Mouse (Mus musculus): ENCODE results near the gene Tmem106c. TPM values are rescaled to one million over a fixed set of nuclear protein-coding genes. Genes with fewer than 3 reads are reported as not detected.

Tmem106c gene
- polyA plus RNA-seq (2015; fragmentation: Nextera tagmentation; extraction: Ambion mirVana): 39.3 and 44.4 TPM in 2 replicates

- Histone ChIP-seq H3K4me1 (replicated peaks) (peaks cover 5% of the 10 kb centered on the region), H3K27ac (peak within 1 kb of the TSS; percentile 62), H3K9me3 (no peaks in the 10 kb centered on the region), H3K36me3 (no peaks in the 10 kb centered on the region), H3K27me3 (replicated peaks) (no peaks in the 10 kb centered on the region), H3K9ac (peak within 1 kb of the TSS; percentile 66), H3K4me2 (replicated peaks) (peak within 1 kb of the TSS; percentile 89), H3K4me3 (replicated peaks) (peak within 1 kb of the TSS; percentile 65)
- under 1% methylated on average over 66 of the region's 67 CpGs for WGBS
- ATAC-seq: peak; percentile 96
Observed at GRCm38 (mm10) chr15:97963989-97964835, at the start of gene Tmem106c. Gene Tmem106c, plus strand, starts transcription at chr15:97964200.

- H3K4me1 ChIP-seq (replicated peaks): peaks cover 8% of the 10 kb centered on the region
- H3K36me3 ChIP-seq: no peaks in the 10 kb centered on the region
- H3K9me3 ChIP-seq: no peaks in the 10 kb centered on the region
- H3K27me3 ChIP-seq (replicated peaks): no peaks in the 10 kb centered on the region
- no peak overlapping the region for H3K9ac ChIP-seq
- peak overlapping the region; percentile 35 for H3K4me2 ChIP-seq (replicated peaks)
- no peak overlapping the region for H3K27ac ChIP-seq
- 8% methylated on average over 9 of the region's 9 CpGs for WGBS
- 0 out of 2 replicates have a peak, but pooled peaks have one; percentile 53 for ATAC-seq
- H3K4me3 ChIP-seq (replicated peaks): no peak overlapping the region
Observed at GRCm38 (mm10) chr15:97914331-97914747, 49.7 kb upstream of the Tmem106c start.

- Histone ChIP-seq H3K4me3 (replicated peaks) (no peak overlapping the region), H3K4me2 (replicated peaks) (no peak overlapping the region), H3K27ac (no peak overlapping the region), H3K4me1 (replicated peaks) (peaks cover 8% of the 10 kb centered on the region), H3K9ac (no peak overlapping the region), H3K27me3 (replicated peaks) (no peaks in the 10 kb centered on the region), H3K9me3 (no peaks in the 10 kb centered on the region), H3K36me3 (no peaks in the 10 kb centered on the region)
- ATAC-seq: no peak
- WGBS: 67% methylated on average over 9 of the region's 9 CpGs
Observed at GRCm38 (mm10) chr15:97917994-97918393, 46.0 kb upstream of the Tmem106c start.

- no peak for ATAC-seq
- 89% methylated on average over 7 of the region's 7 CpGs for WGBS
- H3K9ac ChIP-seq: no peak overlapping the region
Observed at GRCm38 (mm10) chr15:97919217-97919616, 44.8 kb upstream of the Tmem106c start.

GRCm38 (mm10) chr15:97920306-97920705, 43.7 kb upstream of the Tmem106c start:
- Histone ChIP-seq H3K36me3 (no peaks in the 10 kb centered on the region), H3K27ac (no peak overlapping the region), H3K4me3 (replicated peaks) (no peak overlapping the region), H3K9ac (no peak overlapping the region), H3K27me3 (replicated peaks) (no peaks in the 10 kb centered on the region), H3K4me1 (replicated peaks) (no peaks in the 10 kb centered on the region), H3K9me3 (no peaks in the 10 kb centered on the region), H3K4me2 (replicated peaks) (no peak overlapping the region)
- WGBS: 42% methylated on average over 5 of the region's 5 CpGs
- no peak for ATAC-seq

More at GRCm38 (mm10) chr15:97919217-97919616, 44.8 kb upstream of the Tmem106c start:
- Histone ChIP-seq H3K4me1 (replicated peaks) (peaks cover 7% of the 10 kb centered on the region), H3K27me3 (replicated peaks) (no peaks in the 10 kb centered on the region), H3K9me3 (no peaks in the 10 kb centered on the region), H3K36me3 (no peaks in the 10 kb centered on the region), H3K4me2 (replicated peaks) (no peak overlapping the region), H3K4me3 (replicated peaks) (no peak overlapping the region), H3K27ac (no peak overlapping the region)

- no peaks in the 10 kb centered on the region for H3K4me1 ChIP-seq (replicated peaks)
- H3K4me3 ChIP-seq (replicated peaks): no peak overlapping the region
- H3K9ac ChIP-seq: no peak overlapping the region
- H3K27me3 ChIP-seq (replicated peaks): no peaks in the 10 kb centered on the region
- no peak overlapping the region for H3K4me2 ChIP-seq (replicated peaks)
- no peaks in the 10 kb centered on the region for H3K36me3 ChIP-seq
- no peak for ATAC-seq
- no peak overlapping the region for H3K27ac ChIP-seq
- H3K9me3 ChIP-seq: no peaks in the 10 kb centered on the region
- WGBS: 85% methylated on average over 9 of the region's 9 CpGs
Observed at GRCm38 (mm10) chr15:97921796-97922195, 42.2 kb upstream of the Tmem106c start.

GRCm38 (mm10) chr15:97922421-97922820, 41.6 kb upstream of the Tmem106c start:
- no peak overlapping the region for H3K27ac ChIP-seq
- H3K4me1 ChIP-seq (replicated peaks): peaks cover under 1% of the 10 kb centered on the region; the same call in 1 of the 2 replicates
- H3K9ac ChIP-seq: no peak overlapping the region
- H3K4me2 ChIP-seq (replicated peaks): no peak overlapping the region
- no peak for ATAC-seq
- no peaks in the 10 kb centered on the region for H3K36me3 ChIP-seq
- no peaks in the 10 kb centered on the region for H3K27me3 ChIP-seq (replicated peaks)
- WGBS: 86% methylated on average over 2 of the region's 2 CpGs
- no peaks in the 10 kb centered on the region for H3K9me3 ChIP-seq
- H3K4me3 ChIP-seq (replicated peaks): no peak overlapping the region

- ATAC-seq: peak; percentile 44
- Histone ChIP-seq H3K27ac (no peak overlapping the region), H3K4me3 (replicated peaks) (no peak overlapping the region), H3K27me3 (replicated peaks) (no peaks in the 10 kb centered on the region), H3K36me3 (no peaks in the 10 kb centered on the region), H3K9ac (no peak overlapping the region), H3K4me2 (replicated peaks) (no peak overlapping the region), H3K9me3 (no peaks in the 10 kb centered on the region), H3K4me1 (replicated peaks) (peaks cover 8% of the 10 kb centered on the region; the same call in 1 of the 2 replicates)
- WGBS: 48% methylated on average over 4 of the region's 4 CpGs
Observed at GRCm38 (mm10) chr15:97927018-97927417, 37.0 kb upstream of the Tmem106c start.

GRCm38 (mm10) chr15:97927821-97928220, 36.2 kb upstream of the Tmem106c start:
- H3K4me2 ChIP-seq (replicated peaks): no peak overlapping the region
- no peaks in the 10 kb centered on the region for H3K36me3 ChIP-seq
- H3K9ac ChIP-seq: no peak overlapping the region
- no peak overlapping the region for H3K4me3 ChIP-seq (replicated peaks)
- no peak for ATAC-seq
- H3K27me3 ChIP-seq (replicated peaks): no peaks in the 10 kb centered on the region
- no peak overlapping the region for H3K27ac ChIP-seq
- H3K9me3 ChIP-seq: no peaks in the 10 kb centered on the region
- H3K4me1 ChIP-seq (replicated peaks): peaks cover 8% of the 10 kb centered on the region; the same call in 1 of the 2 replicates
- WGBS: 51% methylated on average over 6 of the region's 6 CpGs

GRCm38 (mm10) chr15:97929259-97929824, 34.7 kb upstream of the Tmem106c start:
- H3K27ac ChIP-seq: peak overlapping the region; percentile 2; the same call in 1 of the 2 replicates
- no peaks in the 10 kb centered on the region for H3K9me3 ChIP-seq
- H3K4me3 ChIP-seq (replicated peaks): no peak overlapping the region
- no peak overlapping the region for H3K9ac ChIP-seq
- H3K27me3 ChIP-seq (replicated peaks): no peaks in the 10 kb centered on the region
- WGBS: 39% methylated on average over 13 of the region's 13 CpGs
- peaks cover 8% of the 10 kb centered on the region; the same call in 1 of the 2 replicates for H3K4me1 ChIP-seq (replicated peaks)
- no peaks in the 10 kb centered on the region for H3K36me3 ChIP-seq
- 0 out of 2 replicates have a peak overlapping the region, but pooled peaks have one; percentile 7 for H3K4me2 ChIP-seq (replicated peaks)
- ATAC-seq: peak; percentile 82

GRCm38 (mm10) chr15:97932441-97932840, 31.6 kb upstream of the Tmem106c start:
- Histone ChIP-seq H3K4me1 (replicated peaks) (peaks cover 7% of the 10 kb centered on the region; the same call in 1 of the 2 replicates), H3K9me3 (no peaks in the 10 kb centered on the region), H3K4me3 (replicated peaks) (no peak overlapping the region), H3K36me3 (no peaks in the 10 kb centered on the region), H3K4me2 (replicated peaks) (no peak overlapping the region), H3K9ac (no peak overlapping the region), H3K27me3 (replicated peaks) (no peaks in the 10 kb centered on the region), H3K27ac (no peak overlapping the region)
- ATAC-seq: peak; percentile 42; the same call in 1 of the 2 replicates
- 74% methylated on average over 12 of the region's 12 CpGs for WGBS

GRCm38 (mm10) chr15:97938580-97938979, 25.4 kb upstream of the Tmem106c start:
- Histone ChIP-seq H3K4me1 (replicated peaks) (0 out of 2 replicates have a peak, but pooled peaks cover 2% of the 10 kb centered on the region), H3K9ac (no peak overlapping the region), H3K9me3 (no peaks in the 10 kb centered on the region), H3K4me2 (replicated peaks) (no peak overlapping the region), H3K27me3 (replicated peaks) (no peaks in the 10 kb centered on the region), H3K4me3 (replicated peaks) (no peak overlapping the region), H3K36me3 (no peaks in the 10 kb centered on the region), H3K27ac (no peak overlapping the region)
- no peak for ATAC-seq
- WGBS: 64% methylated on average over 6 of the region's 6 CpGs

Data from intestine, embryonic 15.5 days (tissue).